Mouse (Mus musculus): ENCODE results near the gene Prr11.

DNA sequence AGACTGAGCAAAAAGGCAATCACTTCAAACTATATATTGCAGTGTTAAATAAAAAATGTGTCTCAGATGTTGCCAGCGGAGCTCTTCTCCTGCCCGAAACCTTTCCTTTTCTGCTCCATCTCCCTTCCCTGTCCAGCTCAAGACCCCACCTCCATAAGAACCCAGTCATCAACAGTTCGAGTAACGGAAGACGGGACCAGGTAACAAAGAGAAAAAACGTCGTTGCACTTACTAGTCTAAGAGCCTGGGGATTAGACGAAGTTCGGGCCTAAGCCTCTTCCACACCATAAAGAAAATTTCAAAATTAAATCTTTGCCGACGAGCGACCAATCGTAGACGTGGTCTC, at the start of gene Prr11:
- TF ChIP-seq POLR2A (IDR thresholded peaks at IDR 0.05; ENCODE audit: borderline replicate concordance, insufficient read depth, low read length) = no peak
- no peak for TF ChIP-seq CTCF (IDR thresholded peaks at IDR 0.05; ENCODE audit: borderline replicate concordance, insufficient read depth, low read depth, low read length)

All from cerebellum, adult 2 months (tissue).